Mouse (Mus musculus) left cerebral cortex, adult 2 months (tissue): ENCODE results near the gene Ipo11. TPM values are rescaled to one million over a fixed set of nuclear protein-coding genes. Genes with fewer than 3 reads are reported as not detected.
"Not testable (repeated sequence)": the region's sequence is repeated elsewhere in the genome, so short reads cannot be mapped to it uniquely, and the experiment has no call there.

Experiments
- DNase-seq, 2 experiments: peaks; one replicate each; pipeline ENCODE4 v3.0.0; 2021 to 2022; ENCODE audit warnings: low spot score in 2 of 2, mixed read lengths in 1 of 2; ENCODE audit errors: extremely low spot score in 1 of 2
- H3K27ac ChIP-seq: fragments of 200-600 bp; 2 replicates; pipeline ENCODE4 v1.8.1; 2022
- H3K4me3 ChIP-seq: fragments of 200-600 bp; 2 replicates; pipeline ENCODE4 v1.8.1; 2022
- CTCF ChIP-seq: fragments of 200-600 bp; IDR thresholded peaks from 2 replicates; pipeline ENCODE4 v1.8.1; 2022; ENCODE audit warnings: antibody characterized with exemption, mild to moderate bottlenecking, moderate library complexity
- intact Hi-C: fragments of 180-260 bp; cut with DNase I; formaldehyde crosslinking; loops from one replicate; pipeline ENCODE4 v1.15.1; 2025
- total RNA-seq, 2 experiments: library from RNA; stranded (reverse); gene quantifications; 2 replicates each; pipeline ENCODE4 v1.2.3; 2021

Ipo11 gene
- total RNA-seq, 2 experiments from 2014 or later = 58.9 to 59.3 TPM

- no peak for DNase-seq
- TF ChIP-seq CTCF = no peak
- intact Hi-C loops = no loop called here
- Histone ChIP-seq H3K27ac (no peak overlapping the region), H3K4me3 (peak overlapping the region; percentile 95)
Observed at GRCm38 (mm10) chr13:106937138-106937472, 347 bp upstream of the Ipo11 start.

DNA sequence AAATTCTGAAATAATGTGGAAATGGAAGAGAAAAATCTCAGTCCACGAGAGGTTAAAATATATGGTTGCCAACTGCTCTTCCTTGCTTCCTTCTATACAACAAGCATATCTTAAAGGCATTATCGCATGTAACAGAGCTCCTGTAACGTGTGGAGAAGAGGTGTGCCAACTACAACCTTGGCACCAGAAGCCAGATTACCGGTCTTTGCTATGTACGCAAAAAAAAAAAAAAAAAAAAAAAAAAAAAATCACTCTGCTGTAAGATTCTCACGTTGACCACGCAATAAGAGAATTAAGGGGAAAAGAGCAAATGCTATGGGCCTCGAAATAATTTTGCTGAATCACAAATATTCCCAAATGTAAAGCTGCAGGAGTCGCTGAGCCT is 895 bp downstream of the Ipo11 start:
- DNase-seq = no peak
- Histone ChIP-seq H3K27ac (peak overlapping the region; percentile 83), H3K4me3 (peak overlapping the region; percentile 95)
- TF ChIP-seq CTCF = no peak
- intact Hi-C loops = no loop called here

- Histone ChIP-seq H3K4me3 (no peak overlapping the region), H3K27ac (no peak overlapping the region)
- DNase-seq = no peak
- intact Hi-C loops = loop anchor here (10.0 kb wide), 1 partner anchor 1974 kb away; no protein-coding TSS in a partner anchor
- TF ChIP-seq CTCF = no peak
Observed at GRCm38 (mm10) chr13:106929201-106929600, 7.6 kb downstream of the Ipo11 start.

DNA sequence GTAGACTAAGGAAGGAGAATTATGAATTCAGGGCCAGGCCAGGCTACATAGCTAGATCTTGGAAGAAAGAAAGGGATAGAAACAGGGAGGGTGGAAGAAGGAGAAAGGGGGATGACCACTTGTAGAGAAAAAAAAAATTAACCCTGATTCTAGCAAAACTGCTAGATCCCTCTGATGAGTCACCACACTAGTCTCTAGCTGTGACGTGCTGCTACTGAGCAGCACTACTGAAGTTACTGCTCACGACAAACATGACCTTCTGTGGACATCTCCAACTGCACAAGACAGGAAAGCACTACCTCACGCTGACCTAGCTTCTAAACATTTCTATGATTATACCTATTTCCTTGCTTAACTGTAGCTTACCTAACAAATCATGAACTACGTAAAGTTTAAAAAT is 8.5 kb downstream of the Ipo11 start:
- intact Hi-C loops = loop anchor here (10.0 kb wide), 1 partner anchor 1973 kb away; no protein-coding TSS in a partner anchor
- no peak overlapping the region for H3K4me3 ChIP-seq
- DNase-seq = no peak
- H3K27ac ChIP-seq = no peak overlapping the region
- TF ChIP-seq CTCF = no peak

GRCm38 (mm10) chr13:106925921-106926320 is 10.8 kb downstream of the Ipo11 start:
- intact Hi-C loops = loop anchor here (10.0 kb wide), 1 partner anchor 1971 kb away; no protein-coding TSS in a partner anchor
- DNase-seq, H3K27ac ChIP-seq, H3K4me3 ChIP-seq: not testable (repeated sequence)

- TF ChIP-seq CTCF = peak; percentile 74
- Histone ChIP-seq H3K27ac (no peak overlapping the region), H3K4me3 (no peak overlapping the region)
- intact Hi-C loops = loop anchor here (2.0 to 5.0 kb wide), 3 partner anchors 196 to 1650 kb away; partner anchors contain the start of gene Htr1a
- no peak for DNase-seq
Observed at GRCm38 (mm10) chr13:106918322-106919050, 18.3 kb downstream of the Ipo11 start.

DNA sequence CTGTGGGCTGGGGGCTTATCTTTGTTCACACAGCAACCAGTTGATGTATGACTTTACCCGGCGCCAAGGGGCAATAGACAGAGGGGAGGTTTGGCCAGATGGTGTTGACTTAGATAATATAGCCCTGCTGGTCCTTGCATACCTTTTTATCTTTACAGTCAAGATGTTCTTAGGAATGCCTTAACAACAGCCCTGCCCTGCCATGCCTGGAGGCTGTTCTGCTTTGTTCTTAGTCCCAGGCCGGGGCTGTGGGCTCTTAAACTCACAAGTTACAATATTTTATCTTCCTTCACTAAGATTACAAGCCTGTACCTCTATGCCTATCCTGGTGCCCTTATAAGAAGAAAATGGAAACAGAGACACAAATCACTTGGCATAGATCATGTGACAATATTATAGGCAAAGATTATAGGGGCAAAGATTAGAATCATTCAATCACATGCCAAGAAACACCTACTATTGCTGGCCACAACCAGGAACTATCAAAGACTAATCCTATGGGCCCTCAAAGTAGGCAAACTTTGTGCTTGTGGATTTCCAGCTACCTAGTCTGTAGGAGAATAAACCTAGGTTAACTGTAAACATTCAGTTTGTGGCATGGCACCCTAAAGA is 23.5 kb downstream of the Ipo11 start:
- intact Hi-C loops = no loop called here
- no peak for DNase-seq
- H3K27ac ChIP-seq = no peak overlapping the region
- no peak overlapping the region for H3K4me3 ChIP-seq
- no peak for TF ChIP-seq CTCF

DNA sequence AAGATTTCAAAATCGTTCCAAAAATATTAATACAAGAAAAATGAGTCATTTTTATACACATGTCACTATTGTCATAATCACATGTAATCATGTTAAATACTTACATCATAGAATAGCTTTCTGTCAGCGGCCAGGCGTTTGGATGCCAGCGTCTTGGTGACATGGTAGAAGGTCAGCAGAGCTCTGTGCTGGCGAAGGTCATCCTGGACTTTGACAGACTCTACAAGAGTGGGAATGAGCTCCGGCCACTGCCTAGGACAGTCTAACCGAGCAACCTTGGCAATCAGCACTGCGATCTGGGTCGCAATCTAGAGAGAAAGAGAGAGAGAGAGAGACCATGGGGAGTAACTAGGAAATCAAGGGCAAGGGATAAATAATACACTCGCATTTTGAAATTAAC is 26.7 kb downstream of the Ipo11 start:
- intact Hi-C loops = no loop called here
- no peak overlapping the region for H3K27ac ChIP-seq
- no peak for TF ChIP-seq CTCF
- no peak for DNase-seq
- no peak overlapping the region for H3K4me3 ChIP-seq

- DNase-seq = no peak
- intact Hi-C loops = no loop called here
- no peak overlapping the region for H3K4me3 ChIP-seq
- H3K27ac ChIP-seq = no peak overlapping the region
- TF ChIP-seq CTCF = no peak
Observed at GRCm38 (mm10) chr13:106907273-106907672, 29.5 kb downstream of the Ipo11 start.

DNA sequence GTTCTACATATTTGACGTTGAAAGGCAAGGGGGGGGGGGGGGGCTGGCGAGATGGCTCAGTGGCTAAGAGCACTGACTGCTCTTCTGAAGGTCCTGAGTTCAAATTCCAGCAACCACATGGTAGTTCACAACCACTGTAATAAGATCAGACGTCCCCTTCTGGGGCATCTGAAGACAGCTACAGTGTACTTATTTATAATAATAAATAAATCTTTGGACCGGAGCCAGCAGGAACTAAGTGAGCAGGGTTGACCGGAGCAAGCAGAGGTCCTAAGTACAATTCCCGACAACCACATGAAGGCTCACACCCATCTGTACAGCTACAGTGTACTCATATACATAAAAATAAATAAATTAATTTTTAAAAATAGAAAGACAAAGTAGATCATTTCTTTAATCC is 31.6 kb downstream of the Ipo11 start:
- H3K4me3 ChIP-seq, intact Hi-C loops, DNase-seq, H3K27ac ChIP-seq: not testable (repeated sequence)

- H3K4me3 ChIP-seq = no peak overlapping the region
- no peak for DNase-seq
- no peak for TF ChIP-seq CTCF
- intact Hi-C loops = no loop called here
- H3K27ac ChIP-seq = no peak overlapping the region
Observed at GRCm38 (mm10) chr13:106904637-106905036, 32.1 kb downstream of the Ipo11 start.

- no peak for DNase-seq
- Histone ChIP-seq H3K4me3 (no peak overlapping the region), H3K27ac (no peak overlapping the region)
- intact Hi-C loops = no loop called here
- TF ChIP-seq CTCF = peak; percentile 62
Observed at GRCm38 (mm10) chr13:106894284-106894683, 42.5 kb downstream of the Ipo11 start.

- no peak for TF ChIP-seq CTCF
- intact Hi-C loops = no loop called here
Observed at GRCm38 (mm10) chr13:106893701-106894100, 43.1 kb downstream of the Ipo11 start.

More at GRCm38 (mm10) chr13:106893701-106894100, 43.1 kb downstream of the Ipo11 start:
- no peak overlapping the region for H3K27ac ChIP-seq
- H3K4me3 ChIP-seq = no peak overlapping the region
- DNase-seq = no peak
